Mouse (Mus musculus): ENCODE results near the gene Tmem262.

The Tmem262 gene

DNA sequence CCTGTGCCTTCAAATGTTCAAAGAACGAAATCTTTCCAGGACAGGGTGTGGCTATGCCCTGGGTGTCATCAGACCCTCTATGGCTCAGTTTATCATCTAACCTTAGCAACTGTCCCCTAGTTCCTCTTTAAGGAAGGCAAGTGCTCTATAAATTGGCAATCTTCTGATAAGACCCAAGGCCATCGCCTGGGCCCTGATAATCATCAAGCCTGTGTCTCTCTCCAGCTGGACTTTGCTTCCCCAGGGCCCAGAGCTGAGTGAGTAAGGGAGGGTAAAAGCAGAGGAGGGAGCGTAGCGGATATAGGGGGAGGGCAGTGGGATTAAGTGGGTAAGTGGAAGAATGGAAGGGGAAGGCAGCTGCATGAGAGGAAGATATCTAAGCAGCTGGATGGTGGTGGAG, 24.6 kb downstream of the Tmem262 start:
- DNase-seq, result no peak

GRCm38 (mm10) chr19:6105586-6105985, 25.8 kb downstream of the Tmem262 start, which contains the start of gene Naaladl1:
Naaladl1 (plus strand) TSS chr19:6105782.
- no peak for DNase-seq

- no peak for DNase-seq
Observed at GRCm38 (mm10) chr19:6113116-6113515, 33.3 kb downstream of the Tmem262 start.

DNA sequence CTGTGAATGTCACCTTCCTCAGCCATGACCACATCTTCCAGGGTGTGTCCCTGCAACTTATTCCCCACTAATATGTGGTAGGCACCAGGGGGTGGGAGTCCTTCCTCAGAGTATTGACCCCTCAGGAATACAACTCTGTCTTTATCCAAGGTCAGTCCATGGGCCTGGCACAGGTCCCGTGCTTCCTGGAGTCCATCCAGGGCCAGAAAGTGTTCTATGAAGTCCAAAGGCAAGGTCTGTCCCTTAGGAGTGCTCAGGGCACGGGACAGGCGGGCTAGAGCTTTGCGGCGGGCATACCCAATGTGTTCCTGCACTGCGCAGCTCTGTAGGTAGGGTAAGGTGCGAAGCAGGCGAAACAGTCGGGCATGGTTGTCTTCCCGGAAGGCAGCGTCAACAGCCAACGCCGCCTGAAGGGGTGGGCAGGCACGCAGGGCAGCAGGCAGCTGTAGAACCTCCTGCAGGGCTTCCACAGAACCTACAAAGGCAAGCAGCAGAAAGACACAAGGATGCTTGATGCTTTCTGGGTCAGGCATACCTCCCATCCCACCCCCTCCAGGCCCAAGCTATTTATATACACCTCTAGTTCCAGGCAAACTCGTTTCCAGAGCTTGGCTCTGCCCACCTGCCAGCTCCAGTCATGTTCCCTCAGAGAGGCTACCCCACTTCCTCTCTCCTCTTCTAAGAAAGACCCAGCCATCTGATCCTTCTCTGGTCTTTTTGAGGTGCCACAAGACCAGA, 36.4 kb downstream of the Tmem262 start:
- DNase-seq, result no peak

DNA sequence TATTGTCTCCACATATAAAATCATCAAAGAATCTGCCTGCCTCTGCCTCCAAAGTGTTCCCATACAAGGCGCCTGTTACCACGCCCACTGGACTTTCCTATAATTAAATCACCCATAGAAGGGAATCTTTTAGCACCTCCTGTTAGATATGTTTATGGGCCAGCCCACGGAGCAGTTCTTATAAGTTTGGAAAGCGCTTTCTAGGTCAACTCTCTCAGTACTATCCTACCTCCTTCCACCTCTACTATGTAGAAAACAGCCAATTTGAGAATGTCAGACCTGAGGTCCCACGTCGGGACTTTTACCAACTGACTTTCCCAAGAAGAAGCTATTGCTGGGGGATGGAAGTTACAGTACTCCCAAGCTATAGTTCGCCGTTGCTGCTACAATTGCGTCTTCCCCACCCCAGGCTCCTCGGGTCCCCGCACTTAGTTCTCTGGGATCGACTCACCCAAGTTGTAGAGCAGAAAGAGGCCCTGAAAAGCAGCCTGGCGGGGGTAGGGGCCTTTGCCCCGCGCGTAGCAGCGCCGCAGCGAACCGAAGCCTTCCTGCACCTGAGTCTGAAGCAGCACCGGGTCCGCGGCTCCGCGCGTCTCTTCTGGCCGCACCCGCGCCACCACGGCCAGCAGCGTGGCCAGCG, 37.6 kb downstream of the Tmem262 start:
- DNase-seq, result peak in 1 of 2 experiments; percentile 24

- DNase-seq, result peak; percentile 81 to 86
Observed at GRCm38 (mm10) chr19:6117986-6118676, 38.3 kb downstream of the Tmem262 start, which contains the start of gene Sac3d1. Sac3d1 (minus strand) TSS chr19:6118650.

- no peak for DNase-seq
Observed at GRCm38 (mm10) chr19:6118677-6119185, 38.9 kb downstream of the Tmem262 start.

GRCm38 (mm10) chr19:6121761-6122160, 41.9 kb downstream of the Tmem262 start:
- no peak for DNase-seq

DNA sequence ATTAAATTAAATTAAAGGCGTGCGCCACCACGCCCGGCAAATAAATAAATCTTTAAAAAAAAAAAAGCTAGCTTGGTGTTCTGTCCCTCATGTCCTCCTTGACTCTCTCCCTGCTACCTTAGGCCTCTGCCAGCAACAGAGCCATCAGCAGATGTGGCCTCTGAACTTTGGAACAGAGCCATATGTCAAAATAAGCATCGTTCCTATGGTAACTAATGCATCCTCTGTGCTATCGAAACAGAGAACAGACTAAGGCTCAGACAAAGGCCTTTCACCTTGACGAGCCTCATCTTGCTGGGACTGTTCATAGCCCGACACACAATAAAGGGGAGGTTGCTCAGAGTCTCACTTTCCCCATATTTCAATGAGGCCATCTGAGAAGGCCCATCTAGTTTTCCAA, 43.5 kb downstream of the Tmem262 start:
- DNase-seq, result no peak

- DNase-seq, result no peak
Observed at GRCm38 (mm10) chr19:6124898-6125297, 45.1 kb downstream of the Tmem262 start.

GRCm38 (mm10) chr19:6126289-6126688, 46.5 kb downstream of the Tmem262 start:
- no peak for DNase-seq

- DNase-seq, result no peak
Observed at GRCm38 (mm10) chr19:6126789-6127580, 47.2 kb downstream of the Tmem262 start.

GRCm38 (mm10) chr19:6127760-6128341, 48.0 kb downstream of the Tmem262 start, which contains the start of gene Snx15:
Snx15 (minus strand) TSS chr19:6128304.
- peak; percentile 94 to 97 for DNase-seq
